Comparison of ENCODE assay signal across 8 mouse cellular contexts in genomic region chr14:14481840-14482239, GRCm38 (mm10).
DNase-seq lines count a peak whose midpoint lies in the region; ATAC-seq and TF ChIP-seq lines count a peak whose summit lies in the region.

No protein-coding gene starts in this region.

- H3K4me2 ChIP-seq in midbrain, embryonic 12.5 days (replicated peaks): no peak overlapping the region
- no peak overlapping the region for H3K4me2 ChIP-seq in midbrain, embryonic 15.5 days

- no peaks in the 10 kb centered on the region for H3K27me3 ChIP-seq in midbrain, embryonic 12.5 days
- no peaks in the 10 kb centered on the region for H3K27me3 ChIP-seq in midbrain, embryonic 15.5 days (replicated peaks)

- no peak overlapping the region for H3K4me3 ChIP-seq in midbrain, embryonic 12.5 days
- H3K4me3 ChIP-seq in midbrain, embryonic 15.5 days: no peak overlapping the region
- no peak overlapping the region for H3K4me3 ChIP-seq in bone marrow, adult 2 months (replicated peaks; ENCODE audit: control insufficient read depth, low read depth, low read length)

- no peak overlapping the region for H3K9ac ChIP-seq in midbrain, embryonic 12.5 days (replicated peaks)
- H3K9ac ChIP-seq in midbrain, embryonic 15.5 days: no peak overlapping the region

- no peak overlapping the region for H3K27ac ChIP-seq in midbrain, embryonic 12.5 days (replicated peaks)
- no peak overlapping the region for H3K27ac ChIP-seq in midbrain, embryonic 15.5 days
- no peak overlapping the region for H3K27ac ChIP-seq in bone marrow, adult 2 months (ENCODE audit: control insufficient read depth, insufficient read depth, low read depth, low read length, poor library complexity)

- no peaks in the 10 kb centered on the region for H3K4me1 ChIP-seq in midbrain, embryonic 12.5 days
- H3K4me1 ChIP-seq in midbrain, embryonic 15.5 days: no peaks in the 10 kb centered on the region
- no peaks in the 10 kb centered on the region; the same call in 1 of the 2 replicates for H3K4me1 ChIP-seq in bone marrow, adult 2 months (ENCODE audit: control insufficient read depth, insufficient read depth, low read length)

- ATAC-seq in midbrain, embryonic 12.5 days (ENCODE audit: low FRiP score, low read depth): 0 out of 2 replicates have a peak, but pooled peaks have one; percentile 23
- no peak for ATAC-seq in midbrain, embryonic 15.5 days (replicated peaks)

- 70% methylated on average over 1 of the region's 1 CpGs for WGBS in midbrain, embryonic 12.5 days
- WGBS in midbrain, embryonic 15.5 days: 80% methylated on average over 1 of the region's 1 CpGs
- 80% methylated on average over 1 of the region's 1 CpGs for WGBS in bone marrow, adult 2 months

- peak; percentile 22; the same call in 1 of the 2 replicates for TF ChIP-seq CTCF in bone marrow, adult 2 months (IDR thresholded peaks at IDR 0.05; ENCODE audit: control insufficient read depth, insufficient read depth, low read length)

- no peaks in the 10 kb centered on the region for H3K36me3 ChIP-seq in midbrain, embryonic 12.5 days
- H3K36me3 ChIP-seq in midbrain, embryonic 15.5 days (replicated peaks): no peaks in the 10 kb centered on the region

- TF ChIP-seq POLR2A in bone marrow, adult 2 months (IDR thresholded peaks at IDR 0.05; ENCODE audit: borderline replicate concordance, control insufficient read depth, low read depth, low read length): no peak

- DNase-seq in adrenal gland, adult 2 months: peak; percentile 41
- DNase-seq in adrenal gland, postnatal 4 days (ENCODE audit: low spot score in 2 of 2): no peak
- DNase-seq in kidney, adult 9 months: peak; percentile 54
- peak; percentile 19 for DNase-seq in lung, postnatal 10 days
- no peak for DNase-seq in ovary, postnatal 36 days (ENCODE audit: low spot score)

- H3K9me3 ChIP-seq in midbrain, embryonic 12.5 days: 0 out of 2 replicates have a peak, but pooled peaks cover 6% of the 10 kb centered on the region
- H3K9me3 ChIP-seq in midbrain, embryonic 15.5 days: no peaks in the 10 kb centered on the region

Comparison
In these comparisons a context has a peak if more than half of its experiments do, and no peak if none do; other contexts are left out.
1. DNase-seq: peak in adrenal gland, adult 2 months (single experiment), kidney, adult 9 months (single experiment) and lung, postnatal 10 days (single experiment); none in adrenal gland, postnatal 4 days (0 of 2) and ovary, postnatal 36 days (single experiment).